Mouse (Mus musculus): ENCODE data around the gene Ppp1r16b. TPM values are rescaled to one million over a fixed set of nuclear protein-coding genes. Genes with fewer than 3 reads are reported as not detected.
A peak's percentile ranks its signal among the peaks of the same experiment; 100 is the strongest.

Gene Ppp1r16b
- total RNA-seq (2021) (10 to 100 TPM in 1 of 2 experiments, 1 to 10 TPM in 1; 9.3 to 13.3 TPM), polyA plus RNA-seq (2012; rRNA removed) (3.3 and 4.1 TPM in 2 replicates)
- long read RNA-seq: 0 reads

DNA sequence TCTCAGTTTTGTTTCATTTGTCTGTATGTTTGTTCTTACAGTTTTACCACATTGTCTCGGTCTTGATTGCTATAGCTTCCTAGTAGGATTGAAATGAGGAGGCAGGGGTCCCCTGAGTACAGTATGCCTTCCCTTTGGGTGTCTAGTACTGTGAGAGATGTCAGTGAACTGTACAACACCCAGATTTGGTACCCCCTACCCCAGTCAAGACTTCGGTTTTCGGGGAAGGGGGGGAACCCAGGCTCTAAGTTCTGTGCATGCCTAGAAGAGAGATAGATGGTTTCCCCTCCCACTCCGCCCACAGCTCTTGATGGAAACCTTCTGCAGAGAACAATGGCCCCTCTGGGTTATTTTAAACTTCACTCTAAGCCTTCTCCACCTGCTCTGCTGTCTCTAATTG lies at the start of gene Ppp1r16b:
Gene Ppp1r16b (plus strand): TSS at position 301 of the 400 bp plus-strand sequence.
- no peak for DNase-seq

DNA sequence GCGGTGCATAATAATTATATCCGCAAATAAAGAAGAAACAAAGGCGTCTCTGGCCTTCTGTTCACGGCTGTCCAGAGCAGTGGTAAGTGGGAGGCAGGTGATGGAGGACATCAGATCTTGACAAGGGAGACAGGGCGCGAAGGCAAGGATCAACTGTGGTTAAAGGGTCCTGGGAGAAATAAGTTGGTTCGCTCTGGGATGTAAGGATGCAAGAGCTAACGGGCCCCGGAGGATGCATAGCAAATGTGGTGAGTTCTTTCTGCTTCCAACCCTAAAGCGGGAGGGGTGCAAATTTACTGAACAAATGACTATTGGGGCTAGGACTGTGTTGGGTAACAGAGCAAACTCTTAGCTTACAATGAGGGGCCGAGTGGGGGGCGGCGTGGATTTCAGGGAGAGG lies 49.5 kb upstream of the Ppp1r16b start:
- no peak for DNase-seq

DNA sequence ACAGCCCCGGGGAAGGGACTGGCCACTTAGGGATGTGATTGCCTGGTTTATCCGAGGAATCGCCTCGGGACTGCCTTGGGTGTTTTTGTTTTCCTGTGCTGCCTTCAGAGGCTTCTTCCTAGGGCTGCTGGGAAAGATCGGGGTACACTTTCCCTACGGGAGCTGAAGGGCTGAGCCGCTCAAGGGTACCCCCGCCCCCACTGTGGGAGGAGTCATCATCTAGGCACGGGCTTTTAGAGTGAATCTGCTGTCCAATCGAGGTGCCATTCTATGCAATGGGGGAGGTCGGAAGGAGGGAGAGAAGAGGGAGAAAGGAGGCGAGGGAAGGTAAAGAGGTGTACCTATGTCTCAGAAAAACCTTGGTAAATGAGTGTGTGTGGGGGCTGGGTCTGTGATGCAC lies 48.9 kb upstream of the Ppp1r16b start:
- DNase-seq: no peak

DNA sequence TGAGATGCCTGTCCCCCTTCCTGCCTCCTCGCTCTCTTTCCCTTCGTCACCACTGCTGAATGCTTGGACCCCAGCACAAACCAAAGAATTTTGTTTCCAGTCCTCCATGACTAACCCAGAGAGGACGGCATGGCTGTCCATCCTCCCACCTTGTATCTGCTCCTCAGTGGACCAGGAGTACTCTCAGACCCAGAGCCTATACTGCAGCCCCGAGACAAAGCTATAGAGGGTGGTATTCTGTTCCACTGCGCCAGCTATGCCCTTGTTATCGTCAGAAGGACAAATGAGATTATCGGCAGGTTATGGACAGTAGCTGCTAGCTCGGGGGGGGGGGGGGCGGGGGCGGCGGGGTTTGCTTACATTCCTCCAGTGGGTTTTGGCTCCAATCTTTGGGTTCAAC lies 48.4 kb upstream of the Ppp1r16b start:
- DNase-seq: no peak

DNA sequence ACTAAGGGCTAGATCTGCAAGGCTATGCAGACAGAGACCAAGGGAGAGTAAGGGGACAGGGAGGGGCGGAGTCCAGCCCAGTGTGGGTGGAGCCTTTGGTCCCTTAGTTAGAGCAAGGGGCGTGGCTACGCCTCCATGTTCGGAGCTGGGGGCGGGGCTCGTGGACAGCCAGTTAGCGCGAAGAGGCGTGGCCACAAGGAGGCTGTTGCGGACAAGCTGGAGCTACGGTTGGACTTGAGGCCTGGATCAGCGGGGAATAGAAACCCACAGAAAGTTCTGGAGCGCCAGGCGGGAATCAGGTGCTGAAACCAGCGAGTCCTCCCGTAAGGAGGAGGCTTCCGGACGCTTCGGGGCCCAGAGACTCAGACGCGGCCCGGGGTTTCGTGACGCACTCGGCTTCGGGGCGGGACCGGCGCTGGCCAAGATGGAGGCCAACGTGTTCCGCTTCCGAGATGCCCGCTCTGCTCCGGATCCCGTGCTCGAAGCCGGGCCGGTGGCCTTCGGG lies 40.4 kb upstream of the Ppp1r16b start, which contains the start of gene Actr5:
Gene Actr5 (plus strand): TSS at position 171 of the 505 bp plus-strand sequence.
- DNase-seq: peak; percentile 95

DNA sequence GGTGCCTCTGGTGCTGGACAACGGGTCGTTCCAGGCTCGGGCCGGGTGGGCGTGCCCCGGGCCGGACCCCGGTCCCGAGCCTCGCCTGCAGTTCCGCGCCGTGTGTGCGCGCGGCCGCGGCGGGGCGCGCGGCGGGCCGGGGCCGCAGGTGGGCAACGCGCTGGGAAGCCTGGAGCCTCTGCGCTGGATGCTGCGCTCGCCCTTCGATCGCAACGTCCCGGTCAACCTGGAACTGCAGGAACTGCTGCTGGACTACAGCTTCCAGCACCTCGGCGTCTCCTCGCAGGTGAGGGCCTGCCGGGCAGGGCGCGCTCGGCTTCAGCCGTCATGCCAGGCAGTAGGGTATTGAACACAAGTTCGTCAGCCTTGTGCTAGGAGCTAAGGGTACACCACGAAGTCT lies 40.0 kb upstream of the Ppp1r16b start:
- no peak for DNase-seq

DNA sequence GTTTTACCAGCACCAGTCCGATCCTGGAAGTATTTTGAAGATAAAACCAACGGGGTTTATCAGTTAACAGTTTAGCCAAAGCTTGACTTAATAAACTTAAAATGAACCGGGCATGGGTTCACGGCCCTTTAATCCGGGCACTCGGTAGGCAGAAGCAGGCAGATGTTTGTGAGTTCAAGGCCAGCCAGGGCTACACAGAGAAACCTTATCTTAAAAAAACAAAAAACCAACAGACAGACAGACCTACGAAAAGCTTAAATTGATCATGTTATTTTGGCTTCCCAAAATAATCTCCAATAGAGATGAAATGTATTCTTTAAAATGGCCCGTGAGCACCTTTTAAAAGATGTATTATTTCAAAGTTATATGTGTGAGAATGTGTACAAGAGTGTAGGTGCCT lies 39.5 kb upstream of the Ppp1r16b start:
- no peak for DNase-seq

DNA sequence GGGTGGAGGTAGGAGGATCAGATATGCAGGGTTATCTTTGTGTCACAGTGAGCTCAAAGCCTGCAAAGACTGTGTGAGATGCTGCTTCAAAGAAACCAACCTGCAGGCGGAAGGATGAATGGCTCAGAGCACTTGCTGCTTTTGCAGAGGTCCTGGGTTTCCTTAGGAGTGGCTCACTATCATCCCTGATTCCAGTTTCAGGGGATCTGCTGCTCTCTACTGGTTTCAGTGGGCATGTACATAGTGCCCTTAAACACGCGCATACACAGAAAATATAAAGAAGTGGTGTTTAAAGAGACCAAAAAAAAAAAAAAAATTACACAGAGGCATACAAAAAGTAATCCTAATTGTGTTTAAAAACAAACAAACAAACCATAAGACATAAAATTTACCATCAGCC lies 36.3 kb upstream of the Ppp1r16b start:
- DNase-seq: no peak

DNA sequence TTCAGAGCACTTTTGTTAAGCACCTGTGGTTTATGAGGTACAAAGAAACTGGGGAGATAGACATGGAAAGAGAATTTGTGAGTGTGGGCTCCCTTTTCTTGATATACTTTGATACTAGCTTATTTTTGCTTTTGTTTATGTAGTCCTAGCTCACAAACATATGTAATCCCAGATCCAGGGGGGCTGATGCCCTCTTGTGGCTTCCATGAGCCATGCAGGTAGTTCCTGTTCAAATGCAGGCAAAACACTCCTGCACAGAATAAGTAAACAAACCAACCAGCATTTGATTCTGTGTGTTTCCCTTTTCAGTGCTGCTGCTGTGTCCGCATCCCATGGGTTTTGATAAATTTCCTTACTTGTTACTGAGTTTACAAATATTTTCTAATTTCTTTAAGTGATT lies 35.8 kb upstream of the Ppp1r16b start:
- DNase-seq: no peak

DNA sequence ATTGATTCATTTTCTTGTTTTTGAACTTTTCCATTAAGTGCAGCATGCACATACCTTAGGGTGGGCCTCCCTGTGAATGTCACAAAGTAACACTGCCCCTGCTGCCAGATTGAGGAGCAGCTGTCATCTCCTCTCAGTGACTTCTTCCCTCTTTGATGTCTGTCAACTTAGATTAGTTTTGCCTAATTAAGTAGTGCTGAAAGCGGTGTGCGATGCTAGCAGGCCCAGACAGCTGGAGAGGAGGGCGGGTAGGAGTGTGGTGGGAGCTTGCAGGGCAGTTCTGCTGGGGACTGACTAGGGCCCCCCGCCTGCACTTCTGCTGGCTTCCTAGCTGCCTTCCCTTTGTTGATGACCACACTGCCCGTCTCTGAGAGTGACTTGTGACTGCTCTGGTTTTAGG lies 33.3 kb upstream of the Ppp1r16b start:
- DNase-seq: no peak

DNA sequence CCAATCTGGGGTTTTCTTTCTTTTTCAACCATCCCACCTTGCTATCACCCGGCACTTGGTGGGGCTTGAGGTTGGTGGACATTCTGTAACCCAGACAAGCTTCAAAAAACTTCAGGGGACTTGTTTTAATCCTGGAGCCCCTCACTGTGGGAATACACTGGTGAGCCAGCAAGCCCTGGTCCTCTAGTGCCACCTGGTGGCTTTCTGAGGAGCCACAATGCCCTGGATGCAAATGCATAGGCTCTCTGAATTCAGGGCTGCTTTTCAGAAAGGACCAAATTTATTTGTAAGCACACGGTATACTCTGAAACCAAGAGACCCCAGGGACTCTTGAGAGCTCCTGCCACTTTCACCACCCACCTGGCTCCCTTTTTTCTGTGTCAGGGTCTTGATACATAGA lies 23.3 kb upstream of the Ppp1r16b start:
- peak; percentile 63 for DNase-seq

DNA sequence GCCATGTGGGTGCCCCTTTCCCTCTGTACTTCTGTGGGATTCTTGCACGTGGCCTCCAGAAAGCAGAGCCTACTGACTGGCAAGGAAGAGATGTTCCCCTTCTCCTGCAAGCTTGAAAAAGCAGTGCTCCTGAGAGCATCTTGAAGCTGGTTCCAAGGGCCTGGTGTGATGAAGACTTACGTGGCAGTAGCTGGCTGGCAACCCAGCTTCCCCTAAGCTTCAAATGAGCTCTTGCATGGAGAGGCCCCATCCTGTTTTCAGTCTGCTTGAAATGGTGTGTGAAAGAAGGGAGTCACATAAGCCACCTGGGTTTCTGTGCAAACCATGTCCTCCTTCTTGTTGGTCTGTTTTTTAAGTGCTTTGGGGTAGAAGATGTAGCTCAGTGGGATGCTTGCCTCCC lies 22.6 kb upstream of the Ppp1r16b start:
- no peak for DNase-seq

DNA sequence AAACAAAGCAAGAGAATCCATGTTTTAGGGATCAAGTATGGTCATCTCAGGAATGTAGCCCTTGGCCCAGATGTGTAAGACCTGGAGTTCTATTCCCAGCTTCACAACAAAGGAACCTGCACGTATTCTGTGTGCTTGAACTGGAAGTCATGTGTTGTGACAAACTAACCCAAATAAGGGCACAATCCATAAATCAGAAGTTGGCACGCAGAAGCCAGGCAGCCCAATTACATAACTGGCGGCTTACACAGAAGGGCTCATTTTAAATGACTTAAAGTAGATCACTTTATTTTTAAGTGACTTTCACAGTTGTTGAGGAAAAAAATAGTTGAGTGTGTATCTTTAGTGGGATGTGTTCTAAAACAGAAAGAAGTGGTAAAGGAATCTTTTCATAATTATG lies 21.4 kb upstream of the Ppp1r16b start:
- no peak for DNase-seq

DNA sequence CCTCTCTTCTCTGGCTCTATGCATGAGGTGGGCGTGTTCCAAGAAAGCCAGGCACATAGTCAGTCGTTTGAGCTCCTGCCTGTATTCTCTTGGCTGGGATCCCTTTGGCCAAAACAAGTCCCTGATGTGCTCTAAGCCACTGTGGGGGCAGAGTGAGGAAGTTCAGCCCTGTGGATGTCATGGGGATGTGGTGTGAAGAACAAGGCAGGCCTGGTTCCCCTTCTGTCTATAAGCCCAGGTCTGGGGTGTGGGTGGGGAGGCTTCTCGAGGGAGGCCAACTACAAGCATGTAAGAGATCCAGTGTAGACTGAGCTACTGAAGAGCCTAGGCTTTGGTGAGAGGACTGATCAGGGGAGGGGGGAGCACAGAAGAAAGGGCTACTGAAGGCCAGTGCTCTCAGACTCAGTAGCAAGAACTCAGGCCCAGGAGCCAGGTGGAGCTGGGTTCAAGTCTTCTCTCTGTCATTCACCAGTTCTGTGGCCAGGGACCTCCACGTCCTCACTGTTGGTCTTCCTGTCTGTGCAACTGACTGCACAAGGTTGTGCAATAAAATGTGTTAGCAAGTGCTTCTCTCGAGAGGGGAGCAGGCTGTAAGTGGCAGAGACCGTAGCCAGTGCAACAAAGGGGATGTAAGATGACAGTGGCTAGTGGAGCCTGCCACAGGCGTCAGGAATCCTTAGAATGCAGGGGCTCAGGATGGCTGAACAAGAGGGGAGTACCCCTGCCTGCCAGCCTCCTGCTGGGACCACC lies 13.9 kb upstream of the Ppp1r16b start:
- no peak for DNase-seq

DNA sequence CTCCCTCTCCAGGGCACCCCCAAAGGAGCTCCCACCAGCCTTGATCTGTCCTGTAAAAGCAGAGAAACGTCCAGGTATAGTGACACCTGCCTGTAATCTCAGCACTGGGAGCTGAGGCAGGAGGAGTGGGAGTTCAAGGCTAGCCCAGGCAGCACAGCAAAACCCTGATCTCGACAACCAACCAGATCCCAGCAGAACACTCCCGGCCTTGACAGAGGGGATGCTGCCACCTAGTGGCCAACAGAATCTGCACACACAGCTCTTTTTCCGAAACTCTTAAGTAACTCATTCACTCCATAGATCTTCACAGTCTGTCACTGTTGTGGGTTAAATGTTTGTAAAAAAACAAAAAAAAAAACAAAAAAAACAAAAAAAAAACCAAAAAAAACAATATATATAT lies 12.2 kb upstream of the Ppp1r16b start:
- peak; percentile 75 for DNase-seq

DNA sequence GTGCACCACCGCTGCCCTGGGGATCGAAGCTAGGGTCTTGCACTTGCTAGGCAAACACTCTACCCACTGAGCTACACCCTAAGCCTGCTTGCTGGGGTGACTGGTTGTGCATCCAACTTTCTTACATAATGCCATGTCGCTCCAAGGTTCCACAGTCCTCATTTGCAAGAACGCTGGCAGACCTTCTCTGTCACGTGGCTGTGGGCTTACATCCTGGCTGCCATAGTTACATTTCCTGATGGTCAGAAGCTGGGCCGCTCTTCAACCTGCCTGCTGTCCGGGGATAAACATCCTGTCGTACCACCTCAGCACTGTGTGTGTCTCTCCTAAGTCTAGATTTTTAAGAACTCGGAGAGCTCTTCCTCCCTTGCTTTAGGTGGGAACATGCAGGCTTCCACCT lies 10.5 kb upstream of the Ppp1r16b start:
- DNase-seq: peak; percentile 70

DNA sequence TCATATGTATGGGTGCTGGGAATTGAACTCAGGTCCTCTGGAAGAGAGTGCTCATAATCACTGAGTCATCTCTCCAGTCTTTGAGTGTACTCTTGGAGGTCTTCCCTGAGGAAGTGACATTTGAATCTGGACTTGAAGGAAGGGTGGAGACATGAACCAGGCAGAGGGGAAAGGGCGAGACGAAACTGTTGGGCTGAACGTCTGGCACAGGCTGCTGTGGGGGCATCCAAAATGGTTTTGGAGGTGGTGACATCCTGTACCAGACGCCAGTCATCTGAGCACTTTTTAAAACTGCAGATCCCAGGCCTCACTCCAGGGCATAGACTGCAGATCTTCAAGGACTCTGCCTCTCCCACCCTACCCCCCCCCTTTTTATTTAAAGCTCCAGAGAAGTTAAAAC lies 9.4 kb upstream of the Ppp1r16b start:
- DNase-seq: no peak

DNA sequence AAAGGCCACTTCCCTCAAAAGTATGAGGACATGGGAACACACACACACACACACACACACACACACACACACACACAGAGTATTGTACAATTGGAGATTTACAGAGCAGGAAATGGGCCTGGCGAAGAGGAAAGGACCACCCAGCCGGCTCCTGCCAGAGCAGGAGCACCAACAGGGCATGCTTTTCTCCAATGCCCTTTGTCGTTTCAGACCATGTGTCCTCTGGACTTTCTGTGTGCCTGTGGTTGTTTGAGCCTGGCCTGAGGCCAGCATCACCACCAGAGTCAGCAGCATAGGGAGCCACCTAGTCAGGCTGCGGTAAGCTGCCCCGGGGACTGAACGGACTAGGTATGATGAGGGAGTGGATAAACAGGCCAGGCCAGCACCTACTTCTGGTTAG lies 6.4 kb upstream of the Ppp1r16b start:
- peak; percentile 67 for DNase-seq

DNA sequence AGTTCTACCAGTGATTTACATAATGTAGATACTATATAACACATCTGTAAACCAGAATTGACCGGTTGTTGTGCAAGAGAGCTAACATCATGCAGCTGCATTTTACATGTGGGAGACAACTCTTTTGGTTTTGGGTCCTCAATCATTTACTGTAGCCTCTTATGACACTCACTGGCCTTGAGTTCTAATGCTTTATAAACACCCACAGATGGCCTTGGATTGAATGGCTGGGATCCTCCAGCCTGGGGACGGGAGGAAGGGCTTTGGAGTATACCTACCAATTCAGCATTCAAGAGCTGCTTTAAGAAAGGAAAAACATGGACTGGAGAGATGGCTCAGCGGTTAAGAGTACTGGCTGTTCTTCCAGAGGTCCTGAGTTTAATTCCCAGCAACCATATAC lies 5.9 kb upstream of the Ppp1r16b start:
- DNase-seq: peak; percentile 56

DNA sequence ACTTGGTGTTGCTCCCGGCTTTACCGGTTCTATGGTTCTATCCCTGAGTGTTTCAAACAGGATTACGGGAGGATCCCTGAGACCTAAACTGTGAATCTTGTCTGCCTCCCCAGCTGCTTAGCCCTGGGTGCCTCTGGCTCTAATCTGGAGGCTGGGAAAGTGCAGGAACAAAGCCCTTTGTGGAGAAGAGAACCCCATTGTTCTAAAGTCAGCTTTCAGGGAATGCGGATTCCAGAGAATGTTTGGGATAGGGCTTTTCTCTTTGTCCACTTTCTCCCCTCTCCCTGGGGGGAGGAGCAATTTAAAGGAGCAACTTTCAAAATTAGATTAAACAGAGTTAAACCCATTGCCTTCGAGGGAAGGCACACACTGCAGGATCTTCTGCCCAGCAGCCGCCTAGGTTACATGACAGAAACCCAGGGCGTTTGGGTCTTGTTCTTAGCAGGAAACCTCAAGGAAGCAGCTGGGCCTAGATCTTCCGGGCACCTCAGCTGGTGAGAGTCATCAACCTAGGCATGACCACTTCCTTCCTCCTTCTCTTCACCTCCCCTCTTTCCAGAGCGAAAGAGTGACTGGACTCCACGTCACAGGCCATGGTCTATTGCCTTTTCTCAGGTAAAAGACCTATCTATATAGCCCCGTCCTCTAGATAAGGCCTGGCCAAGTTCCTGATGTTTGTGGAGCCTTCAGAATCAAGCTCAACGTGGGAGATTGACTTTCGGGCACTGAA lies 1.0 kb downstream of the Ppp1r16b start:
- DNase-seq: no peak

DNA sequence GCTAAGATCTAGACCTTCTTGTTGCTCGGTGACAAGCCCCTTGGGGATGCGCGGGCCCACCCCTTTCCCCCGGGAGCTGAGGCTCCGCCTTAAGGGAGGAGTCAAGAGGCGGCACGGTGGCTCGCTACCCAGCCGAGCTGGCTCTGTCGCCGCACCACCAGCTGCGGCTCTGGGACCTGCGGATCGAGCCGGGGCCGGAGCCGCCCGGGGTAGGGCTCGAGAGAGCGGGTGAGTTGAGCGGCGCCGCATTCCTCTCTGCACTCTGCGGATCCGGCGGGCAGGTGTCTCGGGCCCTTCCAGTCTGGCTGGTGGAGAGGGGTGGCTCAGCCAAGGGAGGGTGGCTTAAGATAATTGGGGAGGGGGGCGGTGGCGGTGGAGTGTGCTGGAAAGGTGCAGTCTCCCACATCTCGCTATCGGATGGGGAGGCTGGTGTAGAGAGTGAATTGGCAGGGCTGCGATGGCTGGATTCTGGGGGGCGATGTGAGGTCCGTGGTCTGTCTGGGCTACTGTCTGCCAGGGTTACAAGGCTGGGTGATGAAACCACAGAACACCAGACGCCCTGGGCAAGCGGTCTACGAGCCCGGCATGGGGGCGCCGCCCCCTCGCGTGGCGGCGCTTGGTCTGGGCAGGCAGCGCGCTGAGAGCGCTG lies 1.9 kb downstream of the Ppp1r16b start:
- DNase-seq: peak; percentile 79

DNA sequence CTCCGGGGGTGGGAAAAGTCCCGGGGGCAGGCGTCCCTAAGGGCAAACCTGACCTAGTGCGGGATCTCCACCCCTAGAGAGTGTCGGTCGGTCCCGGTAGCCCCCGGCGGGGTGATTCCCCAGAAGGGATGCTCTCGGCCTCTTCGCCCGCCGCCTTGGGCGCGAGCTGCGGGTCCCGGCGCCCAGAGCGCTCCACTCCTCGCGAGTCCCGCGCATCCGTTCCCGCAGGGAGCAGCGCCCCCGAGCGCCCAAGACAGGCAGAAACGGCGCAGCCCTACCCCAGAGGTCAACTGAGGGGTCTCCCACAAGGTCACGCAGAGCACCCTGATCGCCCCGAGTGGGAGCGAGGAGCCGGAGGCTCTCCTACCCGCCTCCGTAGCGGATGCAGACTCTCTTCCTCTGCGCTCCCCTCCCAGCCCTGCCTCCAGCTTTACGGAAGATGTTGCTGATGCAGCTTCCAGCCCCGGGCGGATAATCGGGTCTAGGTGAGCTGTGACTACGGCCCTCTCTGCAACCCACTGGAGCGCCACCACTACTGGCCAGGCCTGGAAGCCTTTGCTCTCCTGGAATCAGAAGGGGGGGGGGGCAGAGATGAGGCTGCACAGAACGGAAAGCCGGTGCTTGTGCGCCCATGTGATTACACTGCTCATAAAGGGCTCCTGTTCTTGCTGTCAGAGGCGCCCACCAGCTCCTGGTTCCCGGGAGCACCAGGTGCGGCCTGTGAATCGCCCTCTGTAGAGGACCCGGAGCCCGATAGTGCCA lies 2.7 kb downstream of the Ppp1r16b start:
- DNase-seq: peak; percentile 61

Measured in adrenal gland, adult 2 months (tissue).